Mouse (Mus musculus) left cerebral cortex, postnatal 4 days (tissue): ENCODE results near the gene Mtcl1. TPM values are rescaled to one million over a fixed set of nuclear protein-coding genes. Genes with fewer than 3 reads are reported as not detected.

Experiments used
- DNase-seq: peaks from one replicate; pipeline ENCODE4 v3.0.0-alpha.2; 2022
- intact Hi-C: fragments of 180-260 bp; cut with DNase I; formaldehyde crosslinking; loops from one replicate; pipeline ENCODE4 v1.15.1; 2025
- total RNA-seq, 2 experiments: library from RNA; stranded (reverse); gene quantifications; 2 replicates each; pipeline ENCODE4 v1.2.3; 2021

The Mtcl1 gene
- total RNA-seq, result 10 to 100 TPM; 70.8 to 75.9 TPM

- intact Hi-C loops, result loop anchor here (5.0 kb wide), 2 partner anchors 92 to 212 kb away; no protein-coding TSS in a partner anchor
- peak; percentile 92 for DNase-seq
Observed at GRCm38 (mm10) chr17:66449460-66450341, at the start of gene Mtcl1. Gene Mtcl1 (minus strand): TSS chr17:66449750.

- intact Hi-C loops, result loop anchor here (10.0 kb wide), 1 partner anchor 344 kb away; no protein-coding TSS in a partner anchor
- no peak for DNase-seq
Observed at GRCm38 (mm10) chr17:66498598-66498997, 49.0 kb upstream of the Mtcl1 start.

- DNase-seq, result no peak
- intact Hi-C loops, result loop anchor here (10.0 kb wide), 1 partner anchor 342 kb away; no protein-coding TSS in a partner anchor
Observed at GRCm38 (mm10) chr17:66496589-66496988, 47.0 kb upstream of the Mtcl1 start.

- DNase-seq, result peak; percentile 38
- intact Hi-C loops, result loop anchor here (10.0 kb wide), 1 partner anchor 335 kb away; no protein-coding TSS in a partner anchor
Observed at GRCm38 (mm10) chr17:66490022-66490601, 40.6 kb upstream of the Mtcl1 start.

- intact Hi-C loops, result no loop called here
- no peak for DNase-seq
Observed at GRCm38 (mm10) chr17:66486576-66486975, 37.0 kb upstream of the Mtcl1 start.

GRCm38 (mm10) chr17:66485742-66486141, 36.2 kb upstream of the Mtcl1 start:
- intact Hi-C loops, result no loop called here
- peak; percentile 79 for DNase-seq

- DNase-seq, result no peak
- intact Hi-C loops, result no loop called here
Observed at GRCm38 (mm10) chr17:66484965-66485364, 35.4 kb upstream of the Mtcl1 start.

- no peak for DNase-seq
- intact Hi-C loops, result no loop called here
Observed at GRCm38 (mm10) chr17:66483651-66484454, 34.3 kb upstream of the Mtcl1 start.

GRCm38 (mm10) chr17:66481295-66481694, 31.7 kb upstream of the Mtcl1 start:
- intact Hi-C loops, result no loop called here
- DNase-seq, result no peak

- intact Hi-C loops, result no loop called here
- DNase-seq, result no peak
Observed at GRCm38 (mm10) chr17:66480491-66481278, 31.1 kb upstream of the Mtcl1 start.

GRCm38 (mm10) chr17:66479813-66480490, 30.4 kb upstream of the Mtcl1 start:
- no peak for DNase-seq
- intact Hi-C loops, result no loop called here

GRCm38 (mm10) chr17:66479311-66479710, 29.8 kb upstream of the Mtcl1 start:
- intact Hi-C loops, result no loop called here
- no peak for DNase-seq

- intact Hi-C loops, result no loop called here
- DNase-seq, result no peak
Observed at GRCm38 (mm10) chr17:66473205-66473604, 23.7 kb upstream of the Mtcl1 start.

- intact Hi-C loops, result no loop called here
- DNase-seq, result no peak
Observed at GRCm38 (mm10) chr17:66471775-66472174, 22.2 kb upstream of the Mtcl1 start.

GRCm38 (mm10) chr17:66471252-66471651, 21.7 kb upstream of the Mtcl1 start:
- no peak for DNase-seq
- intact Hi-C loops, result no loop called here

- intact Hi-C loops, result no loop called here
- DNase-seq, result no peak
Observed at GRCm38 (mm10) chr17:66470020-66470419, 20.5 kb upstream of the Mtcl1 start.

- no peak for DNase-seq
- intact Hi-C loops, result no loop called here
Observed at GRCm38 (mm10) chr17:66457278-66457677, 7.7 kb upstream of the Mtcl1 start.

GRCm38 (mm10) chr17:66451143-66451542, 1.6 kb upstream of the Mtcl1 start:
- DNase-seq, result peak; percentile 95
- intact Hi-C loops, result loop anchor here (5.0 kb wide), 1 partner anchor 214 kb away; no protein-coding TSS in a partner anchor

- no peak for DNase-seq
- intact Hi-C loops, result loop anchor here (5.0 kb wide), 1 partner anchor 213 kb away; no protein-coding TSS in a partner anchor
Observed at GRCm38 (mm10) chr17:66450526-66451070, 1.0 kb upstream of the Mtcl1 start.
